Mouse (Mus musculus): ENCODE measurements around the gene Itga5.

- no peak for TF ChIP-seq CTCF (conservative IDR thresholded peaks at IDR 0.05; ENCODE audit: low read length)
- no peak for TF ChIP-seq POU5F1 (IDR thresholded peaks at IDR 0.05; ENCODE audit: borderline replicate concordance, low read length)
- no peak for TF ChIP-seq NANOG (IDR thresholded peaks at IDR 0.05; ENCODE audit: borderline replicate concordance, low read length)
Observed at GRCm38 (mm10) chr15:103315979-103316776, 50.4 kb downstream of the Itga5 start.

All from E14TG2a.4 (cell line).